Mouse (Mus musculus) neural tube, embryonic 11.5 days (tissue): ENCODE results near the gene Defa2. TPM values are rescaled to one million over a fixed set of nuclear protein-coding genes. Genes with fewer than 3 reads are reported as not detected.
"Not testable (repeated sequence)": the region's sequence is repeated elsewhere in the genome, so short reads cannot be mapped to it uniquely, and the experiment has no call there.

Experiments used
- ATAC-seq: fragments of 200-750 bp; cut with Nextera tagmentation; 2 replicates; pipeline ENCODE4 v1.8.0; 2017; ENCODE audit warnings: moderate number of reproducible peaks, mild to moderate bottlenecking, moderate TSS enrichment, moderate library complexity; ENCODE audit not compliant: insufficient read depth, low FRiP score, low TSS enrichment
- DNase-seq: peaks from one replicate; pipeline ENCODE4 v3.0.0-alpha.2; 2015; ENCODE audit warnings: low spot score
- H3K27ac ChIP-seq: fragments of 300-500 bp; sonication (generic); 2 replicates; pipeline ENCODE4 v1.5.1; 2014; ENCODE audit warnings: low read depth, mild to moderate bottlenecking, low read length
- H3K27me3 ChIP-seq: fragments of 300-500 bp; sonication (generic); 2 replicates; pipeline ENCODE4 v1.6.1; 2014; ENCODE audit warnings: mild to moderate bottlenecking, low read length, mixed read lengths; ENCODE audit not compliant: control insufficient read depth, insufficient read depth
- H3K36me3 ChIP-seq: fragments of 300-500 bp; sonication (generic); 2 replicates; pipeline ENCODE4 v1.6.1; 2014; ENCODE audit warnings: mild to moderate bottlenecking, low read length, moderate library complexity, mixed read lengths; ENCODE audit not compliant: control insufficient read depth, insufficient read depth
- H3K4me1 ChIP-seq: fragments of 300-500 bp; sonication (generic); 2 replicates; pipeline ENCODE4 v1.6.1; 2014; ENCODE audit warnings: low read length, mixed read lengths; ENCODE audit not compliant: control insufficient read depth, insufficient read depth
- H3K4me2 ChIP-seq: fragments of 300-500 bp; sonication (generic); 2 replicates; pipeline ENCODE4 v1.6.1; 2014; ENCODE audit warnings: low read depth, mild to moderate bottlenecking, moderate library complexity
- H3K4me3 ChIP-seq: fragments of 300-500 bp; sonication (generic); 2 replicates; pipeline ENCODE4 v1.5.1; 2014; ENCODE audit warnings: low read depth, low read length
- H3K9ac ChIP-seq: fragments of 300-500 bp; sonication (generic); 2 replicates; pipeline ENCODE4 v1.6.1; 2014; ENCODE audit warnings: mild to moderate bottlenecking, low read length
- H3K9me3 ChIP-seq: fragments of 300-500 bp; sonication (generic); 2 replicates; pipeline ENCODE4 v1.6.1; 2016; ENCODE audit warnings: low read length; ENCODE audit not compliant: control insufficient read depth
- WGBS: fragments of 180-500 bp; shearing (Covaris S2); extraction: QIAGEN DNeasy Blood & Tissue Kit; methylation state at CpG from one replicate; pipeline ENCODE4 v1.1.7; 2014; 5-methylcytosine and 5-hydroxymethylcytosine counted together
- polyA plus RNA-seq: library from polyadenylated mRNA; unstranded; fragments of >200 nt; fragmentation: Nextera tagmentation; extraction: Ambion mirVana; gene quantifications from 2 replicates; pipeline ENCODE4 v1.2.1, GENCODE M21; 2014

Gene Defa2
- not detected in 2 replicates for polyA plus RNA-seq

- not testable (repeated sequence) for ATAC-seq, H3K4me2 ChIP-seq
- WGBS, result no CpG with 5 or more reads among the region's 2 CpGs
These were observed at the start of gene Defa2 for GRCm38 (mm10) chr8:21378215-21378614. Defa2 (plus strand) TSS chr8:21378515.

DNA sequence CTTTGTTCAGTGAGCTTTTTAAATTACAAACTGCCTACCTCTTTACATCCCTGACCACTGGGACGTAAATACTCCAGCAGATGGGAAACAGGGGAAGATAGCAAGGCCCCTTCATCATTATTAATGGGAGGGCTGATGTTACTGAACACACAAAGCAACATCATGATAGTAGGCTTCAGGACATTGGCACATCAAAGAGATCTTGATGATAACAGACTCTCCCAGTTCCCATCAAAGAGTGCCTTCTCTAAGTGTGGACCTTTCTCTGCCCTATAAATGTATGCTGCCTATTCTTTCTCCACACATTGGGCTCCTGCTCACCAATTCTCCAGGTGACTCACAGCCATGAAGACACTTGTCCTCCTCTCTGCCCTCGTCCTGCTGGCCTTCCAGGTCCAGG lies 13.2 kb downstream of the Defa2 start, which contains the start of gene Defa33:
Gene Defa33 (plus strand): TSS at position 301 of the 400 bp plus-strand sequence.
- not testable (repeated sequence) for H3K4me1 ChIP-seq, H3K9me3 ChIP-seq, DNase-seq, H3K9ac ChIP-seq, H3K4me2 ChIP-seq, H3K36me3 ChIP-seq, ATAC-seq, H3K27me3 ChIP-seq, H3K4me3 ChIP-seq, H3K27ac ChIP-seq
- WGBS, result no CpG with 5 or more reads among the region's 2 CpGs

More at GRCm38 (mm10) chr8:21378215-21378614, at the start of gene Defa2:
- not testable (repeated sequence) for H3K4me3 ChIP-seq, H3K9ac ChIP-seq, H3K4me1 ChIP-seq, H3K36me3 ChIP-seq, H3K27me3 ChIP-seq, H3K9me3 ChIP-seq, DNase-seq, H3K27ac ChIP-seq

GRCm38 (mm10) chr8:21427111-21427510 lies 48.8 kb downstream of the Defa2 start, which contains the start of gene Defa36:
Defa36 (plus strand) TSS chr8:21427411.
- not testable (repeated sequence) for H3K4me1 ChIP-seq, H3K4me3 ChIP-seq, H3K27me3 ChIP-seq, ATAC-seq, DNase-seq, H3K9me3 ChIP-seq, H3K27ac ChIP-seq, H3K9ac ChIP-seq, H3K36me3 ChIP-seq, H3K4me2 ChIP-seq
- no CpG with 5 or more reads among the region's 1 CpGs for WGBS

Other genes starting within 250 kb of the Defa2 start
- gene Defa30, start 243.9 kb upstream of the Defa2 start, polyA plus RNA-seq, result not detected in 2 replicates
- not detected in 2 replicates for gene Defa22, start 216.2 kb upstream of the Defa2 start, polyA plus RNA-seq
- not detected in 2 replicates for gene Defa31, start 186.9 kb upstream of the Defa2 start, polyA plus RNA-seq
- gene Gm15293, start 177.0 kb upstream of the Defa2 start, polyA plus RNA-seq, result not detected in 2 replicates
- not detected in 2 replicates for gene Gm15292, start 128.8 kb upstream of the Defa2 start, polyA plus RNA-seq
- not detected in 2 replicates for gene Defa27, start 63.0 kb upstream of the Defa2 start, polyA plus RNA-seq
- gene Defa29, start 51.5 kb upstream of the Defa2 start, polyA plus RNA-seq, result not detected in 2 replicates
- gene Defa33, start 13.3 kb downstream of the Defa2 start, polyA plus RNA-seq, result not detected in 2 replicates
- gene Defa36, start 48.9 kb downstream of the Defa2 start, polyA plus RNA-seq, result not detected in 2 replicates
- not detected in 2 replicates for gene Gm7849, start 78.0 kb downstream of the Defa2 start, polyA plus RNA-seq
- not detected in 2 replicates for gene Defa20, start 130.7 kb downstream of the Defa2 start, polyA plus RNA-seq
- not detected in 2 replicates for gene Defa32, start 150.5 kb downstream of the Defa2 start, polyA plus RNA-seq
- not detected in 2 replicates for gene Defa37, start 186.9 kb downstream of the Defa2 start, polyA plus RNA-seq
- gene Defa28, start 204.5 kb downstream of the Defa2 start, polyA plus RNA-seq, result not detected in 2 replicates
- not detected in 2 replicates for gene Gm7861, start 216.0 kb downstream of the Defa2 start, polyA plus RNA-seq
- gene Defa26, start 239.7 kb downstream of the Defa2 start, polyA plus RNA-seq, result not detected in 2 replicates